Mouse (Mus musculus) CH12.LX (cell line): ENCODE results near the gene Fgd2.

Source experiments
- CTCF ChIP-seq, 2 experiments: IDR thresholded peaks in 1 of 2; conservative IDR thresholded peaks in 1 of 2; 2 replicates each; pipeline ENCODE4 v1.5.1; 2011 to 2012; ENCODE audit warnings: low read depth in 2 of 2, low read length in 2 of 2, improper control_type of control experiment in 1 of 2, inconsistent platforms in 1 of 2, mild to moderate bottlenecking in 1 of 2, moderate library complexity in 1 of 2
- E2F4 ChIP-seq: IDR thresholded peaks from 2 replicates; pipeline ENCODE4 v1.6.1; 2011; ENCODE audit warnings: low read depth, low read length, improper control_type of control experiment; ENCODE audit not compliant: insufficient replicate concordance
- ETS1 ChIP-seq: conservative IDR thresholded peaks from 2 replicates; pipeline ENCODE4 v1.6.1; 2012; ENCODE audit warnings: low read depth, mild to moderate bottlenecking, inconsistent platforms, low read length, improper control_type of control experiment, moderate library complexity
- MYC ChIP-seq: IDR thresholded peaks from 2 replicates; pipeline ENCODE4 v1.6.1; 2011; ENCODE audit warnings: low read depth, mild to moderate bottlenecking, improper control_type of control experiment, low read length
- RCOR1 ChIP-seq: conservative IDR thresholded peaks from 2 replicates; pipeline ENCODE4 v1.6.1; 2012; ENCODE audit warnings: low read depth, mild to moderate bottlenecking, inconsistent platforms, low read length, improper control_type of control experiment
- TBP ChIP-seq: conservative IDR thresholded peaks from 2 replicates; pipeline ENCODE4 v1.6.1; 2011; ENCODE audit warnings: low read depth, low read length, improper control_type of control experiment

GRCm38 (mm10) chr17:29385746-29386145, 25.0 kb downstream of the Fgd2 start:
- TF ChIP-seq TBP, result no peak
- no peak for TF ChIP-seq CTCF (conservative IDR thresholded peaks at IDR 0.05 in 1 of 2, IDR thresholded peaks at IDR 0.05 in 1 of 2; ENCODE audit: low read depth in 2 of 2, low read length in 2 of 2)
- TF ChIP-seq MYC, result no peak
- TF ChIP-seq RCOR1, result no peak
- TF ChIP-seq ETS1, result no peak
- no peak for TF ChIP-seq E2F4
